Mouse (Mus musculus) forebrain, postnatal 0 days (tissue): Measurements from ENCODE around the gene Ddx41. TPM values are rescaled to one million over a fixed set of nuclear protein-coding genes. Genes with fewer than 3 reads are reported as not detected.

ENCODE experiments used
- ATAC-seq: fragments of 200-750 bp; cut with Nextera tagmentation; 2 replicates; pipeline ENCODE4 v1.8.0; 2017; ENCODE audit warnings: mild to moderate bottlenecking, moderate library complexity
- DNase-seq: peaks from one replicate; pipeline ENCODE4 v3.0.0-alpha.2; 2015
- H3K27ac ChIP-seq: fragments of 300-500 bp; sonication (generic); 2 replicates; pipeline ENCODE4 v1.5.1; 2014; ENCODE audit warnings: low read depth, mild to moderate bottlenecking, antibody characterized with exemption, low read length, moderate library complexity, mixed read lengths
- H3K27me3 ChIP-seq: fragments of 300-500 bp; sonication (generic); 2 replicates; pipeline ENCODE4 v1.6.1; 2014; ENCODE audit warnings: mild to moderate bottlenecking, low read length, mixed read lengths; ENCODE audit not compliant: insufficient read depth
- H3K36me3 ChIP-seq: fragments of 300-500 bp; sonication (generic); 2 replicates; pipeline ENCODE4 v1.6.1; 2014; ENCODE audit warnings: mild to moderate bottlenecking, moderate library complexity; ENCODE audit not compliant: insufficient read depth
- H3K4me1 ChIP-seq: fragments of 300-500 bp; sonication (generic); 2 replicates; pipeline ENCODE4 v1.6.1; 2014; ENCODE audit warnings: antibody characterized with exemption; ENCODE audit not compliant: insufficient read depth
- H3K4me2 ChIP-seq: fragments of 300-500 bp; sonication (generic); 2 replicates; pipeline ENCODE4 v1.6.1; 2014; ENCODE audit warnings: low read depth, mild to moderate bottlenecking, moderate library complexity
- H3K4me3 ChIP-seq: fragments of 300-500 bp; sonication (generic); 2 replicates; pipeline ENCODE4 v1.5.1; 2014; ENCODE audit warnings: low read depth, low read length, mixed read lengths
- H3K9ac ChIP-seq: fragments of 300-500 bp; sonication (generic); 2 replicates; pipeline ENCODE4 v1.6.1; 2014; ENCODE audit warnings: mild to moderate bottlenecking
- H3K9me3 ChIP-seq: fragments of 300-500 bp; sonication (generic); 2 replicates; pipeline ENCODE4 v1.6.1; 2016; ENCODE audit warnings: low read length
- CTCF ChIP-seq: sonication (generic); IDR thresholded peaks from 2 replicates; pipeline ENCODE4 v1.5.1; 2016; ENCODE audit warnings: antibody characterized with exemption, control low read depth, low read depth
- WGBS: fragments of 180-500 bp; shearing (Covaris S2); extraction: QIAGEN DNeasy Blood & Tissue Kit; methylation state at CpG from one replicate; pipeline ENCODE4 v1.1.7; 2014; 5-methylcytosine and 5-hydroxymethylcytosine counted together
- polyA plus RNA-seq: library from polyadenylated mRNA; unstranded; fragments of >200 nt; fragmentation: Nextera tagmentation; extraction: Ambion mirVana; gene quantifications from 2 replicates; pipeline ENCODE4 v1.2.1, GENCODE M21; 2015
- total RNA-seq: library from RNA; depleted of rRNA; stranded (reverse); fragments of >200 nt; gene quantifications from 2 replicates; pipeline ENCODE4 v1.2.3, GENCODE M21; 2014

Gene Ddx41
- total and polyA plus RNA-seq, 2 experiments from 2014 or later: 46.1 to 69.6 TPM

DNA sequence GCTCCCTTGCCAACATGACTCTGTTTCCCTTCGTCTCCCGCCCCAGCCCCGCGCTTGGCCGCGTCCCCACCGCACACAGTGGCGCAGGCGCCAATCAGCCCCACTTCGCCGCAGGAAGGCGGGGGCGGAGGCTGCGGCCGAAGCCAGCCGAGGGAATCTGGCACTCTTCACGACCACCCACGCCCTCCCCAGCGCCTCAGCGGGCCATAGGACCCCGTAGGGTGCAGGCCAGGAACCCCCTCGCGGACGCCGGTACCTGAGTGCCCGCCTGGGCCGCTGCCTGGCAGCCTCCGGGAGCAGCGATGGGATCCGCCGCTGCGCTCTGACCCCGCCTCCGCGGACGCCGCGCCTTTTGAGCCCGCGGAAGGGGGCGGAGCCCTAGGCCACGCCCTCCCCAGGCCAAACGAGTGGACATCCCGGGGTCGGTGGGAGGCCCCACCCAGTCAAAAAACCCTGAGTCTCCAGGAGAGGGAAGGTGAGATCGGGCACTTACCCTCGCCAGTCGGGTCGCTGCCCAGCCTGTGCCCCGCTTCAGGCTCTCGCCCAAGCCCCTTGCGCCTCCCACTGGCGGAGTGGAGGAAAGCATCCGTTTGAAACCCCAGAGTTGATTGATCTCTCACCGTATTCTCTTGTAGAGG lies 23.2 kb downstream of the Ddx41 start, which contains the start of gene Pdlim7:
Pdlim7 (minus strand) TSS at position 566 of the 638 bp plus-strand sequence.
- ATAC-seq (peak; percentile 80), DNase-seq (peak; percentile 89)
- H3K4me3 ChIP-seq: peak within 1 kb of the TSS; percentile 82
- peaks cover 17% of the 10 kb centered on the region for H3K36me3 ChIP-seq
- peaks cover 20% of the 10 kb centered on the region; the same call in 1 of the 2 replicates for H3K4me1 ChIP-seq
- peak; percentile 91 for TF ChIP-seq CTCF
- WGBS: under 1% methylated on average over 52 of the region's 55 CpGs
- no peaks in the 10 kb centered on the region for H3K27me3 ChIP-seq
- H3K9ac ChIP-seq: peak within 1 kb of the TSS; percentile 79
- H3K9me3 ChIP-seq: no peaks in the 10 kb centered on the region
- H3K4me2 ChIP-seq: peak within 1 kb of the TSS; percentile 91
- peak within 1 kb of the TSS; percentile 80 for H3K27ac ChIP-seq

DNA sequence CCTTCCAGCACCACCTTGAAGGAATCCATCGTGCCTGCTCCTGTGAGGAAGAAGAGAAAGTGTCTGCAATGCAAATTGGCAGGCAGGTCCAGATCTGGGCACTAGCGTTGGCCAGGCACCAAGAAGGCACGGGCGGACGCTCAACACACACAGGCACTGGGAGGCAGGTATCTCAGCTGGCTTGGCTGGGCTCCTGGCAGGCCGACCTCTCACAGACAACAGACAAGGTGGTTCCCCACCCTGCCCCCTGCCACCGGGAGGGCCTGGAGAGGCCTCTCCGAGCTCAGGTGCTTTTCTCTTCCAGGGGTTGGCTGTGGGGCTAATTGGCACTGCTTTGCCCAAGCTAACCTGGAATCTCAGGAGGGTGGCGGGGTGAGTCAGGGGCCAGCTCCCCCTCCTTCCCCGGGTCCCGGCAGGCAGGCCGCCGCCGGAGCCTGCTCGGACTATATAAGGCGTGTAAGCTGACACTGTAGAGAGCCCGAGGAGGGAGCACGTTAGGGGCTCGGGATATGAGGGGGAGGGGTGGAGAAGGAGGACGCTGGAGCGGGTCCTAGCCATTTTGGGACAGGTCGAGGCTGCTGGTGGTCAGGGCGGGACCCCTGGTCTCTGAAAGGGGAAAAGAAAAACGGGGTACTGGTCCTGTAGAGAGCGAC lies 24.0 kb downstream of the Ddx41 start:
- Histone ChIP-seq H3K4me1 (peaks cover 20% of the 10 kb centered on the region; the same call in 1 of the 2 replicates), H3K9ac (peak overlapping the region; percentile 79), H3K27me3 (no peaks in the 10 kb centered on the region), H3K27ac (peak overlapping the region; percentile 80; the same call in 1 of the 2 replicates), H3K4me2 (peak overlapping the region; percentile 91), H3K9me3 (no peaks in the 10 kb centered on the region), H3K36me3 (peaks cover 20% of the 10 kb centered on the region), H3K4me3 (peak overlapping the region; percentile 82)
- 4% methylated on average over 25 of the region's 25 CpGs for WGBS
- TF ChIP-seq CTCF: no peak
- ATAC-seq (peak; percentile 33), DNase-seq (peak; percentile 46)

DNA sequence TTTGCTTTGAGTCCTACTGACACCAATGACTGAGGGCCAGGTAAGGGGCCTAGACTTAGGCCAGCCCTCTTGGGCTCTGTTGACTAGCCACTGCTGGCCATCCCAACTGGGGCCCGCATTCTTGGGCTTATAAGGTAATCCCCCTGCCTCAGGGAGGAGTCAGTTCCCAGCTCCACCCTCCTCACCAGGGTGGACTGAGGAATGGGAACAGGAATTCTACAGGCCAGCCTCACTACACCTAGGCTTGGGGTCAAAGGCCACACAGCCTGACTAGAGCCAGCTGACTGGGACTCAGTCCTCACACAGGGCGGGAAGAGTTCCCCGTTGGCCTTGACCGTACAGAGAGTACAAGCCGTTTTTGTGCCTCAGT lies 25.0 kb downstream of the Ddx41 start:
- 39% methylated on average over 5 of the region's 5 CpGs for WGBS
- no peak overlapping the region for H3K9ac ChIP-seq
- TF ChIP-seq CTCF: no peak

DNA sequence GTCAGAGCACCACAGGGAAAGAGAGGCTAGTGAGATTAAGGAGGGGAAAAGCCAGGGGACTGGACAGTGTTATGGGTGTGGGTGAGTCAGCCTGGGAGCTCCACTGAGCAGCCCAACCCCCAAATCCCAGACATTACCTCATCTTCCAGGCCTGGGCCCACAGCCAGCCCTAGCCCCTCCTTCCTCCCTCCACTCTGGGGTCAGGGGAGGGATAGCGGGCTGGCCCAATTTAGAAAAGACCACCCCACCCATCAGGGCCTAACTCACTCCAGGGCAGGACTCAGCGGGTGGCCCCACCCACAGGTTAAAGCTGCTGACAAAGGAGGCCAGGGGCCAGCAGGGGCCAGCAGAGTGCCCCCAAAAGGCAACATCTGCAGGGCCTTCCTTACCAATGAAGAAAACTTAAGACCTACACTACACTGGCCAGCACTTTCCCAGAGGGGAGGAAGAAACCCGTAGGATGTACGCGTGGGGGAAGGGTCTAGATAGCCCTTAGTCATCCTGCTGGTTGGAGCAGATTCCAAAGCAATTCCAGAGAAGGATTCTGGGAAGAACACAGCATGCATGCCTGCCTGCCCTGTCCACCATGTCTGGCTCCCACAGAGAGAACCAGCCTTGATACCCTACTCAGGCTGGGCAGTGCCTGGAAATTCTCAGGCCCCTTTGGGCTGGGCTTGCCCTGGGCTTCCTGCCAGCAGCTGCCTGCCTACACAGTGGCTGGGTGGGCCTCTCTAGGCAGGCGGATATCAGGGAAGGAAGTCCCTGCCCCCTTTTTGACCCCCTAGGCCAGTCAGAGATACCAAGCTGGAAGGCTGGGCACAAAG lies 25.6 kb downstream of the Ddx41 start:
- DNase-seq (peak; percentile 39), ATAC-seq (peak; percentile 15)
- Histone ChIP-seq H3K4me2 (no peak overlapping the region; the same call in 1 of the 2 replicates), H3K27me3 (no peaks in the 10 kb centered on the region), H3K27ac (peak overlapping the region; percentile 50; the same call in 1 of the 2 replicates), H3K4me1 (peaks cover 20% of the 10 kb centered on the region; the same call in 1 of the 2 replicates), H3K9me3 (no peaks in the 10 kb centered on the region), H3K36me3 (peaks cover 36% of the 10 kb centered on the region), H3K9ac (no peak overlapping the region; the same call in 1 of the 2 replicates), H3K4me3 (no peak overlapping the region)
- 11% methylated on average over 6 of the region's 6 CpGs for WGBS
- no peak for TF ChIP-seq CTCF

More for the DNA sequence above, 25.0 kb downstream of the Ddx41 start:
- Histone ChIP-seq H3K9me3 (no peaks in the 10 kb centered on the region), H3K4me3 (no peak overlapping the region), H3K4me2 (peak overlapping the region; percentile 91; the same call in 1 of the 2 replicates), H3K36me3 (peaks cover 30% of the 10 kb centered on the region), H3K27me3 (no peaks in the 10 kb centered on the region), H3K27ac (no peak overlapping the region), H3K4me1 (peaks cover 20% of the 10 kb centered on the region; the same call in 1 of the 2 replicates)
- no peak for DNase-seq
- no peak for ATAC-seq

DNA sequence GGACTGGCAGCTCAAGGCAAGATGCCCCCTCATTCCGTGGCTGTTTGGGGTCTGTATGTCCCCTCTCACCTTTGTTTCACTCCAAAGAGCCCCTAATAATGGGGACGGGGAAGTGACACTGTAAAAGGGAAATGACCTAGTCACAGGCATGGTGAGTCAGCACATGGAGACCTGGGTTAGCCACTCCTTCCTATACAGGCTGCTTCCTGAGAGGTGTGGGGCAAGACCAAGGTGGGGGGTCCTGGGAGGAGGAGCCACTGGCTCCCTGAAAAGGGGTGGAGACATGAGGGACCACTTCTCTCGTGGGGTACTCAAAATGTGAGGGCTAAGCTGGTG lies 26.2 kb downstream of the Ddx41 start:
- Histone ChIP-seq H3K36me3 (peaks cover 41% of the 10 kb centered on the region), H3K27me3 (no peaks in the 10 kb centered on the region), H3K9ac (no peak overlapping the region; the same call in 1 of the 2 replicates), H3K27ac (no peak overlapping the region), H3K9me3 (no peaks in the 10 kb centered on the region), H3K4me2 (no peak overlapping the region), H3K4me1 (peaks cover 20% of the 10 kb centered on the region; the same call in 1 of the 2 replicates), H3K4me3 (no peak overlapping the region)
- no peak for TF ChIP-seq CTCF
- DNase-seq: no peak
- 23% methylated on average over 3 of the region's 3 CpGs for WGBS
- ATAC-seq: no peak

DNA sequence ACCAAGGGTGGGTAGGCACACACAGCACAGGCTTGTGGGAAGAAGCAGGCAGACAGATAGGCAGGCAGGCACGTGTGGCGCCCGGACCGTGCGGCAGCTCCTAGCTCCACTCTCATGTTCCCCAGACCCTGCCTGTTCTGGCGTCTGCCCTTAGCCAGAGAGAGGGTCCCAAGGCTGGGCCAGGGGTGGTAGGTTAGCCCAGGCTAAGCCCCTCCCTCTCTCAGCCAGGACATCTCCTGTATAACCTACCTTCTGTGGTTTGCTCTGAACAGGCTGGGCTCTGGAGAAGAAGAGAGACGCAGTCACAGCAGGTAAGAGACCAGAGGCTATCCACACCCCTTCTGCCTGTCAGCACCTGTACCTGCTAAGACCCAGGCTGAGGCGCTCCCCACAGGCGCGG lies 27.9 kb downstream of the Ddx41 start:
- Histone ChIP-seq H3K27me3 (no peaks in the 10 kb centered on the region), H3K9ac (no peak overlapping the region), H3K4me3 (no peak overlapping the region), H3K36me3 (peaks cover 50% of the 10 kb centered on the region), H3K4me2 (no peak overlapping the region), H3K27ac (no peak overlapping the region), H3K9me3 (no peaks in the 10 kb centered on the region), H3K4me1 (peaks cover 20% of the 10 kb centered on the region; the same call in 1 of the 2 replicates)
- no peak for DNase-seq
- no peak for TF ChIP-seq CTCF
- no peak for ATAC-seq
- WGBS: 95% methylated on average over 10 of the region's 10 CpGs
